Mouse (Mus musculus): ENCODE data around the gene Nhp2.

GRCm38 (mm10) chr11:51595459-51596083, 24.0 kb upstream of the Nhp2 start:
- TF ChIP-seq POLR2A (IDR thresholded peaks at IDR 0.05; ENCODE audit: extremely low read depth, insufficient read depth, low read length) (no peak), CTCF (IDR thresholded peaks at IDR 0.05; ENCODE audit: extremely low read depth, insufficient read depth, low read length) (no peak)
